Mouse (Mus musculus) adrenal gland, postnatal 4 days (tissue): Measurements from ENCODE around the gene Mybpc2. TPM values are rescaled to one million over a fixed set of nuclear protein-coding genes. Genes with fewer than 3 reads are reported as not detected.

ENCODE experiments used
- DNase-seq, 2 experiments: peaks; one replicate each; pipeline ENCODE4 v3.0.0; 2021 to 2022; ENCODE audit warnings: low spot score in 2 of 2, mixed read lengths in 2 of 2
- total RNA-seq, 2 experiments: library from RNA; stranded (reverse); gene quantifications; 2 replicates each; pipeline ENCODE4 v1.2.3; 2021

Gene Mybpc2
- total RNA-seq, 2 experiments from 2014 or later: 6.6 to 9.9 TPM

- no peak for DNase-seq
Measured at GRCm38 (mm10) chr7:44547725-44548124, 23.3 kb upstream of the Mybpc2 start.

GRCm38 (mm10) chr7:44547041-44547440 lies 22.6 kb upstream of the Mybpc2 start:
- no peak for DNase-seq

DNA sequence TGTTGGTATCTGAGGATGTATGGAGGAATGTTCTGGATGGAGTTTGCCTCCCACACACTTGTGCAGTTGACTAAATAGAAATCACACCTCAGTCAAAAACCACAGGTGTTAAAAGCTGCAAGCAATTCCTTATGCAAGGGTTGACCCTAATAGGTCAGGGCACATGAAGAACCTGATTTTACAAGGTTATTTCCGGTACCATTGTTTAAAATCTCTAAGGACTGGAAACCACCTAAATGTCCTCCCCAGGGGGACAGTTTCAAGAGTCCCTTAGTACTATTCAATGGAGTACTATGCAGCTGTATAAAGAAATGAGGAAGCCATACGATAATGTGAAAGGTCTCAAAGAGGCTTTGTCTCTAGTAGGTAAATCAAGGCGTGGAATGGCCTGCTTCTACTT lies 21.8 kb upstream of the Mybpc2 start:
- no peak for DNase-seq

DNA sequence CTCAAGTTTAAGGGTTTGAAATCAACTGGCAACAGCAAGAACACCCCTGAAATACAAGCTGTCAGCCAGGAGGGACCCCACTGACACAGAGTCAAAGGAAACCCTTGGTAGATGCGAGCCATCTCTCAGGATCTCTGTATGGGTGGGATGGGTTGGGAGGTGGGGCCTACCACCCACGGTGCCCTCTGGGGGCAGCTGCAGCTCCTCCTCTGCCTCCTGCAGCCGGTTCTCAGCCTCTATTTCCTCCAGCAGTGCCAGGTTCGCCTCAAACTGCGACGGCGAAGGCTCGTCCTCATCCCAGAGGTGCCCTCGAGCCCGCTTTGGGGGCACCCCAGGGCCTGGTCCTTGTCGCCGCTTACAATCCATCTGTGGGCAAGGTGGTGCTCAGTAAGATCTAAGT lies 18.6 kb upstream of the Mybpc2 start:
- no peak for DNase-seq

DNA sequence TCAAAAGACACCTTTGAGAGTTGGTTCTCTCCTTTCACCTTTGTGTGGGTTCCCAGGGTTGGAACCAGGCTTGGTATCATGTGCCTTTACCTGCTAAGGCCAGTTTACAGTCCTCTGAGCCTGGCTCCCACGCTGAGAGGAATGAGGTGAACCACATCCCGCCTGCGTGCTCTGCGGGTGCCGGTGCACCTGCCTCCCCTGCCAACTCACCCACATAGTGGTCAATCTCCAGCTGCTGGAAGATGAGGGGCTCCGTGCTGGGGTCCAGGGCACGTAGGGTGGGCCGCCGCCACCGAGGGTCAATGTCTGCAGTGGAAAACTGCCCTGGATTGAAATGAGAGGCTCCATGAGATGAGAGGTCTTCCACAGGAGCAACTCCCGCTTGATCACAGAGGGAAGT lies 18.1 kb upstream of the Mybpc2 start:
- DNase-seq: no peak

DNA sequence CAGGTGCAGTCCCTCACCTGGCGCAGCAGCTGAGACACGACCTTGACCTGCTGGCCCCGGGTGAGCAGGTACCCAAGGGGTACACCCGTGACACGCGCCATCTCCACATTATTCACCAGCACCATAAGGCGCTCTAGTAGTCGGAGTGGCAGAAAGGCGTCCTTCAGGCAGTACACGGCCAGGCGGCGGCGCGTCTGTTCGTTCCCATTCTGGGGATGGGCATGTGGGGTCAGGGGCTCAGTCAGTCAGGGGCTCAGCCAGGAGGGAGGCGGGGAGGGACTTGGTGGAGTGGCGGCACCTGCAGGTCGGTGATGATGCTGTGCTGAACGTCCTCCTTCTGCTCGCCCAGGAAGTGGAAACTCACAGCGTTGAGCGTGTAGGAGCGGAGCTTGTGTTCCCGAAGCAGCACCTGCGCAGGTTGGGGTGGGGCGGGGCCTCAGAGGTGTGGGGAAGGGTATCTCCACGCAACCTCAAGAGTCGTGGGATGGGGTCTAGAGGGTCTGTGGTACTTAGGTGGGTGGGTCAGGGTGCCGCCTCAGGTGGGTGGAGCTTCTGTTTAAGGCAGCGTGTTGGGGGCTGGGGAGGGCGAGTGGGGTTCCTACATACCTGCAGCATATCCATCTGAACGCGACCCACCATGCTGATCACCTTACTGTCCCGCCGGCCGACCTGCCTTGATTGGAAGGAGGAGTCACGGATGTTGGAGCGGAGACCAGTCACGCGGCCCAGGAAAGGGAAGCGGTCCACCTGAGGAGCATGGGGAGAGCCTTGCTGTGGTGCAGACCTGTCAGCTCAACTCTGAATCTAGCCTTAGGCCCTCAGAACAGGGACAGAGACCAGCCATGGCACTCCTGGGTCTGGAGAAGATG lies 14.5 kb upstream of the Mybpc2 start:
- no peak for DNase-seq

DNA sequence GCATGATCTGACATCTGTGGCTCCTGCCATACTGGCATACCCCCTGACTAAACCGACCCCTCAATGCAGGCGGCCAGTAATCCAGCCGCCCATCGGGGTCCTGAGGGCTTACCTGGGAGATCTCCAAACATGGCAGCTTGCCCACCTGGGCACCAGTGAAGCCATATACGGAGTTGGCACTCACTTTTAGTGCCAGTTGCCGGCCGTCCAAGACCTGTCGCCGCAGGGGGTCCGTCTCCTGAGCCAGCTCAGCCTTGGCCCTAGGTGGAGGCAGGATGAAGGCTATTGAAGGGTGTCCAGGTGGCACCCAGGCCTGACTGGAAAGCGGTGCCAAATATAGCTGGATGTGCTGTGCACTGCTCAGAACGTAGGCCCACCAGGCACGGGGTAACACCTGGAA lies 13.0 kb upstream of the Mybpc2 start:
- no peak for DNase-seq

- no peak for DNase-seq
Measured at GRCm38 (mm10) chr7:44537009-44537408, 12.6 kb upstream of the Mybpc2 start.

DNA sequence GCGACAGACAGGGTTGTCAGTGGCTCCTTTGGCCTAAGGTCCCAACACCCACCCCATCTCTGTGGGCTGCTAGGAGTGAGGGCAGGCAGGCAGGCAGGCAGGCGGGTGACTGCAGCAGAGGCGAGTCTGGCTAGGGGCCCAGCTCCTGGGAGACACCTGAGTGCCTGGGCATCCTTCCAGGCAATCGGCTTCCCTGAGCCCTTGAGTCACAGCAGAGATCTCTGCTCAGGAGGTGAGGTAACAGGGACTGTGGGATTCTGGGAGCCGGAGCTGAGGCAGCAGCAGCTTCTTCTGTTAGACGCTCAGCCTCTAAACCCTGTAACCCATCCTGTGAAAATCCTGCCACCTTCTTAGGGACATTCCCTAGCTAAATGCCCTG lies 12.1 kb upstream of the Mybpc2 start:
- DNase-seq: no peak

- DNase-seq: no peak
Measured at GRCm38 (mm10) chr7:44535657-44536589, 11.5 kb upstream of the Mybpc2 start.

GRCm38 (mm10) chr7:44534656-44535441 lies 10.4 kb upstream of the Mybpc2 start:
- no peak for DNase-seq

GRCm38 (mm10) chr7:44534242-44534641 lies 9.8 kb upstream of the Mybpc2 start:
- no peak for DNase-seq

- no peak for DNase-seq
Measured at GRCm38 (mm10) chr7:44533746-44534045, 9.2 kb upstream of the Mybpc2 start.

DNA sequence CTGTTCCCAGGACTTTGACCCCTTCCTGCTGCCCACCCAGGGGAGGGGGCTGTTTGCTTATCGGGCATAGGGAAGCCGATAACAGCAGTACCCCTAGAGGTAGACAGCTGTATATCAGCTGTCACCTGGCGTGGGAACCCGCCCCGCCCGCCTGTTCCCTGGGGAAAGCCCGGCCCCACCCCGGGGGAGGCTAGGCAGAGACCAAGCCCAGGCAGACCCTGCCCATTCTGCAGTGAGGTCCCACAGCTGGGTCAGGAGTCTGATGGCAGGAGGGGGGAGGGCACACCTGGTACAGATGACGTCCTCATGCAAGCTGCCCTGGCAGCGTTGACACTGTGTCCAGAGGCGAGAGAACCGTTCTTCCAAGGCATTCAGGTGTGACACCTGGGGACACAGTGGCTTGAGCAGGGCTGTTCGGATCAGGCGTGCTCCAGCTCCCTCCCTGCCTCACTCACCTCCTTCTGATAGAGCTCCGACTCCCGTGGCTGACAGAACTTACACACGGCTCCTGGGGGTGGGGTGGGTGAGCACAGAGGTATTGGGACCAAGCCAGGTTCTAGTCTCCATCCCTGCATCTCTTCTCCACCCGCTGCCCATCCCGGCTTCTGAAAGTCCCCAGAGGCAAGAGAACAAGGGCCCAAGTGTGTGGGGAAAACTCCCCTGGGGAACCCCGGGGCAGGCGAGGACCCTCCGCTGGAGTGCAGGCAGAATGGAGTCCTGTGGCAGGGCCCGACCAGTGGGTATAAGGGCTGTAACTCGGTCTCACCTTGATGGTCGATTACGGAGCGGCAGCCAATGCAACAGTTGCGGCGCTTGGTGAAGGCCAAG lies 8.7 kb upstream of the Mybpc2 start:
- DNase-seq: no peak

DNA sequence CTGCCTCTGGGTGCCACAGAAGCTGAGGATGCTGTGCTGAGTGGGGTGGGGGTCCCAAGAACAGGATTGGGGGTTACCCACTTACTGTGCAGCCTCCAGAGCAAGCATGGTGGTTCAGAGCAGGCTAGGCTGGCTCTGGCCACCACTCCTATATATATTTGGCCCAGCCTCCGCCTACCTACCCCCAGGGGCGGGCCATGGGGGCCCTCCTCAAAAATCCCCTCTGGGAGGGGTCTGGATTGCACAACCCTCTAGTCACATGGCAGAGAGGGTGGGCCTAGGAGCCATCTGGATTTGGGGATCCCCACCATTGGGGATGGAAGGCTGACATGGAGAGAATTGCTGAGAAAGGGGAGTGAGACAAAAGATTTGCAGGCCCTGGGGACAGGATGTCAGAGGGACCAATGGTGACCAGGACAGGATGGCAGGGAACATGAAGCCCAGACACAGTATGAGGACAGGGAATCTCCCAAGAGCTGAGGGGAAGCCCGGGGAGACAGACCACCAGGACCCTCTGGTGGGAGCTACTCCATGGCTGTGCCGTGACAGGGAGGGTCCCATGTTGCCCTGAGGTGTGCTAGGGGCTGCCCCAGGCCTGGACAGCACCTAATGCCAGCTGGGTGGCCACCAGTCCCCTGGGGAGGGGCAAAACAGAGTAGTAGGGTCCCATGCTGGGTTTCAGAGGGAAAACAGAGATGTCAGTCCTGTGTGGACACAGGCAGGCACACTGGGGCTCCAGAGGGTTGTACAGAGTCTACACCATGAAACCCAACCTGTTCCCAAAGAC lies 7.7 kb upstream of the Mybpc2 start, which contains the start of gene Spib:
Gene Spib, minus strand, starts transcription at position 126 of the 787 bp plus-strand sequence.
- DNase-seq: no peak

DNA sequence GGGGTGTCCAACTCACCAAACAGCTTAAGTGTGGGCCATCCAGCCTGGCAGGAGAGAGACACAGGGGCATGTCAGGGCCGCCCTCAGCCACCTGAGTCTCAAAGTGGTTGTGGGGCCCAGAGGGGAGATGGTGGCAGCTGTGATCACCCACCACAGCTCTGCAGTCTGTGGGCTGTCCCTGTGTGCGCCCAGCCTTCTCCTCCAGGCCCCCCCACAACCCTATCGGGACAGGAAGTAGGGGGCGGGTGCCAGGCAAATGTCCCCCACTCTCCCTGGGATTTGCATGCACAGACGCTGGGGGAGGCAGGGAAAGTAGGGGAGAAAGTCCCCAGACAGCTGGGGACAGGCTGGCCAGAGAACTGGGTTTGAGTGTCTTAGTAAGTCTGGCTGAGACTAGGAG lies 6.8 kb upstream of the Mybpc2 start:
- DNase-seq: no peak

DNA sequence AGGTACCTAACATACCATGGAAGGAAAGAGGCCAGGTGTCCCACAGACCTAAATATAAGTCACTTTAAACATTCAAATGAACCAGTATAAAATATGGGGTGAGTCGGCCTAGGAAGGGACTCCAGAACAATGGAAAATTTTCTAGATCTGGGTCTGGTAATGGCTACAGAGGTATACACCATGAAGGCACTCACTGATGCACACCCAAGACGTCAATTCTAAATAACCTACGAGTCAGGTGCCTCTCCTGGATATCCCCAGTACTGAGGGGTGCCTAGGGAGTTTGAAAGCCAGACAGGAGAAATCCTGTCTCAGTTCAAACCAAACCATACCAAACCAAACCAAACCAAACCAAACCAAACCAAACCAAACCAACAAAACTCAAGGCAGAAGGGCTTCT lies 6.1 kb upstream of the Mybpc2 start:
- no peak for DNase-seq

DNA sequence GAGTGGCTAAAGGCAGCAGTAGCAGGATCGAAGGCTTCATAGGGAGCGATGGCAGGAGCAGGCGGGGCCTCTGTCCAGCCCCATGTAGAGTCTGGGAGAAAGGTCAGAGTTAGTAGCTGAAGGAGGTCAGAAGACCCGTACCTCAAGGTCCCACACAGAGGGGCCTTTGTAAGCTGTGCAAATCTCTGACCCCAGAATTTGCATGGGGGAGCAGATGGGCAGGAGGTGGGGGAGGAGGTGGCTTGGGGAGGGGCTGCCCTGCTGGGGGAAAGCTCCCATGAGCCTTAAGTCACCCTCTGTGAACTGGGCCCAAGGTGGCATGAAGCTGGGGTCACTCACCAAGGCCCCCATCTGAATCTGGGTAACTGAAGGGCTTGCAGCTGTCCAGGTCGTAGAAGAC lies 5.1 kb upstream of the Mybpc2 start:
- no peak for DNase-seq

GRCm38 (mm10) chr7:44527483-44528398 lies 3.3 kb upstream of the Mybpc2 start:
- peak in 1 of 2 experiments; percentile 48 for DNase-seq
